Mouse (Mus musculus): Measurements from ENCODE around the gene Unc13d.

DNA sequence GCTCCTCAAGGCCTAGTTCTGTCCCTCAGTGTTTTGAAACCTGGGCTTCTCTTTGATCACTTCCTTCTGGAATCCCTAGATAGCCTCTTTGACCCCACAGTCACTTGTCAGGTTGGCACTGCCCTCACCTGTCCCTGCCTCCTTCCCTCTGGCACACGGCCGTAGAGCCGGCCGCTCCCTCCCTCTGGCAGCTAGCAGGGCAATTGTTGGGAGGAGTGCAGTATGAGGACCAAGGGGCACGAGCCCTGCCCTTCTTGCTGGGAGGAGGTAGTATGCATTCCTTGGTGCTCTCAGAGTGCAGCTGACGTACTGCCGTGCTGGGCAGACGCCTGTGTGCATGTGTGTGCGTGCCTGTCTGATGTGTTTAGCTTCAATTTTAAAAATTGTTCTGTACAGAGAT, 17.2 kb downstream of the Unc13d start:
- no peak for TF ChIP-seq CTCF (conservative IDR thresholded peaks at IDR 0.05; ENCODE audit: low read length)
- TF ChIP-seq POU5F1 (IDR thresholded peaks at IDR 0.05; ENCODE audit: borderline replicate concordance, low read length) = no peak

All from E14TG2a.4 (cell line).